Mouse (Mus musculus): ENCODE measurements at regions not wholly inside any gene's neighbourhood (a gene's known extent, or its start where the extent isn't known, plus 50 kb on each side); places are given as distances from the start of the nearest gene placed in this dataset. TPM values are rescaled to one million over a fixed set of nuclear protein-coding genes. Genes with fewer than 3 reads are reported as not detected.

- Histone ChIP-seq H3K4me1 (no peaks in the 10 kb centered on the region), H3K4me3 (no peak overlapping the region), H3K36me3 (no peaks in the 10 kb centered on the region), H3K27me3 (0 out of 2 replicates have a peak, but pooled peaks cover 2% of the 10 kb centered on the region), H3K4me2 (replicated peaks) (no peak overlapping the region), H3K9ac (no peak overlapping the region), H3K27ac (no peak overlapping the region), H3K9me3 (no peaks in the 10 kb centered on the region)
- ATAC-seq (ENCODE audit: insufficient number of reproducible peaks, insufficient read depth, low FRiP score, low TSS enrichment), result no peak
Observed at GRCm38 (mm10) chr13:70910934-70911333, 69.3 kb upstream of the Adamts16 start.

- Histone ChIP-seq H3K27me3 (no peaks in the 10 kb centered on the region), H3K36me3 (no peaks in the 10 kb centered on the region), H3K27ac (no peak overlapping the region), H3K9me3 (no peaks in the 10 kb centered on the region), H3K4me3 (no peak overlapping the region), H3K4me2 (replicated peaks) (no peak overlapping the region), H3K4me1 (0 out of 2 replicates have a peak, but pooled peaks cover 7% of the 10 kb centered on the region), H3K9ac (no peak overlapping the region)
- ATAC-seq (ENCODE audit: insufficient number of reproducible peaks, insufficient read depth, low FRiP score, low TSS enrichment), result no peak
Observed at GRCm38 (mm10) chr13:70904834-70905233, 63.2 kb upstream of the Adamts16 start.

GRCm38 (mm10) chr13:70903831-70904230 is 62.2 kb upstream of the Adamts16 start:
- no peaks in the 10 kb centered on the region for H3K36me3 ChIP-seq
- 42% methylated on average over 8 of the region's 8 CpGs for WGBS
- H3K27ac ChIP-seq, result no peak overlapping the region
- no peaks in the 10 kb centered on the region for H3K27me3 ChIP-seq
- H3K4me1 ChIP-seq, result 0 out of 2 replicates have a peak, but pooled peaks cover 7% of the 10 kb centered on the region
- H3K4me2 ChIP-seq (replicated peaks), result no peak overlapping the region
- no peak overlapping the region for H3K4me3 ChIP-seq
- no peak for ATAC-seq (ENCODE audit: insufficient number of reproducible peaks, insufficient read depth, low FRiP score, low TSS enrichment)
- H3K9me3 ChIP-seq, result no peaks in the 10 kb centered on the region
- H3K9ac ChIP-seq, result no peak overlapping the region

- no peak overlapping the region for H3K4me3 ChIP-seq
- H3K27ac ChIP-seq, result no peak overlapping the region
- WGBS, result 65% methylated on average over 2 of the region's 2 CpGs
- ATAC-seq (ENCODE audit: insufficient number of reproducible peaks, insufficient read depth, low FRiP score, low TSS enrichment), result no peak
- no peaks in the 10 kb centered on the region for H3K27me3 ChIP-seq
- 0 out of 2 replicates have a peak, but pooled peaks cover 7% of the 10 kb centered on the region for H3K4me1 ChIP-seq
- no peak overlapping the region for H3K9ac ChIP-seq
- H3K4me2 ChIP-seq (replicated peaks), result no peak overlapping the region
- no peaks in the 10 kb centered on the region for H3K9me3 ChIP-seq
- no peaks in the 10 kb centered on the region for H3K36me3 ChIP-seq
Observed at GRCm38 (mm10) chr13:70903150-70903549, 61.5 kb upstream of the Adamts16 start.

- Histone ChIP-seq H3K9me3 (no peaks in the 10 kb centered on the region), H3K9ac (no peak overlapping the region), H3K36me3 (no peaks in the 10 kb centered on the region), H3K27me3 (no peaks in the 10 kb centered on the region), H3K27ac (no peak overlapping the region), H3K4me1 (0 out of 2 replicates have a peak, but pooled peaks cover 7% of the 10 kb centered on the region), H3K4me2 (replicated peaks) (no peak overlapping the region), H3K4me3 (no peak overlapping the region)
- 30% methylated on average over 10 of the region's 10 CpGs for WGBS
- ATAC-seq (ENCODE audit: insufficient number of reproducible peaks, insufficient read depth, low FRiP score, low TSS enrichment), result no peak
Observed at GRCm38 (mm10) chr13:70902727-70903126, 61.1 kb upstream of the Adamts16 start.

GRCm38 (mm10) chr13:70891634-70892033 is 50.0 kb upstream of the Adamts16 start:
- H3K4me3 ChIP-seq, result no peak overlapping the region
- no peaks in the 10 kb centered on the region for H3K36me3 ChIP-seq
- H3K9me3 ChIP-seq, result no peaks in the 10 kb centered on the region
- no peak for ATAC-seq (ENCODE audit: insufficient number of reproducible peaks, insufficient read depth, low FRiP score, low TSS enrichment)
- no peaks in the 10 kb centered on the region for H3K4me1 ChIP-seq
- no peak overlapping the region for H3K4me2 ChIP-seq (replicated peaks)
- no peaks in the 10 kb centered on the region for H3K27me3 ChIP-seq
- H3K27ac ChIP-seq, result no peak overlapping the region
- H3K9ac ChIP-seq, result no peak overlapping the region
- 62% methylated on average over 5 of the region's 5 CpGs for WGBS

Small RNAs in the stretch of these regions (microRNA-seq; reads per million reads assigned to microRNA genes)
- not detected for gene Mir466f-4
